Mouse (Mus musculus): ENCODE results near the gene Abca13. TPM values are rescaled to one million over a fixed set of nuclear protein-coding genes. Genes with fewer than 3 reads are reported as not detected.

Abca13 gene
- polyA plus RNA-seq, 1 experiment from 2014 or later = 0.01 TPM

- no peak overlapping the region for H3K9ac ChIP-seq (ENCODE audit: low read length)
- no peaks in the 10 kb centered on the region for H3K9me3 ChIP-seq (replicated peaks; ENCODE audit: control insufficient read depth, low read length)
- no peak overlapping the region for H3K4me2 ChIP-seq (ENCODE audit: low read length)
- 3% methylated on average over 1 of the region's 1 CpGs for WGBS
- peaks cover 4% of the 10 kb centered on the region; the same call in 1 of the 2 replicates for H3K4me1 ChIP-seq (ENCODE audit: control insufficient read depth, insufficient read depth, low read length)
- ATAC-seq = no peak
- H3K36me3 ChIP-seq (ENCODE audit: control insufficient read depth, insufficient read depth, low read length) = no peaks in the 10 kb centered on the region
- no peak overlapping the region for H3K4me3 ChIP-seq (ENCODE audit: low read depth, low read length)
- H3K27ac ChIP-seq (ENCODE audit: low read depth, low read length) = no peak overlapping the region
- H3K27me3 ChIP-seq (replicated peaks; ENCODE audit: control insufficient read depth, insufficient read depth, low read length) = no peaks in the 10 kb centered on the region
- peak; percentile 42 for DNase-seq (ENCODE audit: low spot score)
These were observed 428.2 kb downstream of the Abca13 start for GRCm38 (mm10) chr11:9619986-9620385.

- no peaks in the 10 kb centered on the region for H3K27me3 ChIP-seq (replicated peaks; ENCODE audit: control insufficient read depth, insufficient read depth, low read length)
These were observed 431.1 kb downstream of the Abca13 start for GRCm38 (mm10) chr11:9622888-9623287.

GRCm38 (mm10) chr11:9624753-9625152, 433.0 kb downstream of the Abca13 start:
- Histone ChIP-seq H3K36me3 (ENCODE audit: control insufficient read depth, insufficient read depth, low read length) (no peaks in the 10 kb centered on the region), H3K4me2 (ENCODE audit: low read length) (no peak overlapping the region), H3K4me3 (ENCODE audit: low read depth, low read length) (no peak overlapping the region), H3K9me3 (replicated peaks; ENCODE audit: control insufficient read depth, low read length) (no peaks in the 10 kb centered on the region), H3K27me3 (replicated peaks; ENCODE audit: control insufficient read depth, insufficient read depth, low read length) (no peaks in the 10 kb centered on the region), H3K27ac (ENCODE audit: low read depth, low read length) (no peak overlapping the region), H3K9ac (ENCODE audit: low read length) (no peak overlapping the region), H3K4me1 (ENCODE audit: control insufficient read depth, insufficient read depth, low read length) (no peaks in the 10 kb centered on the region; the same call in 1 of the 2 replicates)
- DNase-seq (ENCODE audit: low spot score) = no peak
- 86% methylated on average over 1 of the region's 1 CpGs for WGBS
- ATAC-seq = no peak

More at GRCm38 (mm10) chr11:9622888-9623287, 431.1 kb downstream of the Abca13 start:
- Histone ChIP-seq H3K27ac (ENCODE audit: low read depth, low read length) (no peak overlapping the region), H3K9ac (ENCODE audit: low read length) (no peak overlapping the region), H3K36me3 (ENCODE audit: control insufficient read depth, insufficient read depth, low read length) (no peaks in the 10 kb centered on the region), H3K4me3 (ENCODE audit: low read depth, low read length) (no peak overlapping the region), H3K9me3 (replicated peaks; ENCODE audit: control insufficient read depth, low read length) (no peaks in the 10 kb centered on the region), H3K4me2 (ENCODE audit: low read length) (no peak overlapping the region), H3K4me1 (ENCODE audit: control insufficient read depth, insufficient read depth, low read length) (no peaks in the 10 kb centered on the region; the same call in 1 of the 2 replicates)
- no peak for ATAC-seq
- 90% methylated on average over 2 of the region's 2 CpGs for WGBS
- no peak for DNase-seq (ENCODE audit: low spot score)

GRCm38 (mm10) chr11:9625812-9626211, 434.1 kb downstream of the Abca13 start:
- DNase-seq (ENCODE audit: low spot score) (no peak), ATAC-seq (no peak)
- no peak overlapping the region for H3K4me2 ChIP-seq (ENCODE audit: low read length)
- H3K27me3 ChIP-seq (replicated peaks; ENCODE audit: control insufficient read depth, insufficient read depth, low read length) = no peaks in the 10 kb centered on the region
- H3K27ac ChIP-seq (ENCODE audit: low read depth, low read length) = no peak overlapping the region
- no peak overlapping the region for H3K4me3 ChIP-seq (ENCODE audit: low read depth, low read length)
- H3K36me3 ChIP-seq (ENCODE audit: control insufficient read depth, insufficient read depth, low read length) = no peaks in the 10 kb centered on the region
- H3K9me3 ChIP-seq (replicated peaks; ENCODE audit: control insufficient read depth, low read length) = no peaks in the 10 kb centered on the region
- H3K4me1 ChIP-seq (ENCODE audit: control insufficient read depth, insufficient read depth, low read length) = no peaks in the 10 kb centered on the region; the same call in 1 of the 2 replicates
- no peak overlapping the region for H3K9ac ChIP-seq (ENCODE audit: low read length)
- 92% methylated on average over 1 of the region's 1 CpGs for WGBS

GRCm38 (mm10) chr11:9647272-9647671, 455.5 kb downstream of the Abca13 start:
- H3K9me3 ChIP-seq (replicated peaks; ENCODE audit: control insufficient read depth, low read length) = no peaks in the 10 kb centered on the region
- no peak overlapping the region for H3K27ac ChIP-seq (ENCODE audit: low read depth, low read length)
- H3K36me3 ChIP-seq (ENCODE audit: control insufficient read depth, insufficient read depth, low read length) = no peaks in the 10 kb centered on the region
- no peak overlapping the region for H3K4me3 ChIP-seq (ENCODE audit: low read depth, low read length)
- ATAC-seq = no peak
- H3K4me2 ChIP-seq (ENCODE audit: low read length) = no peak overlapping the region
- H3K9ac ChIP-seq (ENCODE audit: low read length) = no peak overlapping the region
- no peaks in the 10 kb centered on the region for H3K27me3 ChIP-seq (replicated peaks; ENCODE audit: control insufficient read depth, insufficient read depth, low read length)
- 84% methylated on average over 3 of the region's 3 CpGs for WGBS
- H3K4me1 ChIP-seq (ENCODE audit: control insufficient read depth, insufficient read depth, low read length) = no peaks in the 10 kb centered on the region
- DNase-seq (ENCODE audit: low spot score) = peak; percentile 10

GRCm38 (mm10) chr11:9647991-9648390, 456.2 kb downstream of the Abca13 start:
- DNase-seq (ENCODE audit: low spot score) = peak; percentile 24
- no peaks in the 10 kb centered on the region for H3K9me3 ChIP-seq (replicated peaks; ENCODE audit: control insufficient read depth, low read length)
- H3K4me3 ChIP-seq (ENCODE audit: low read depth, low read length) = no peak overlapping the region
- H3K9ac ChIP-seq (ENCODE audit: low read length) = no peak overlapping the region
- H3K27ac ChIP-seq (ENCODE audit: low read depth, low read length) = no peak overlapping the region
- H3K36me3 ChIP-seq (ENCODE audit: control insufficient read depth, insufficient read depth, low read length) = no peaks in the 10 kb centered on the region
- no peak for ATAC-seq
- 74% methylated on average over 3 of the region's 3 CpGs for WGBS
- H3K27me3 ChIP-seq (replicated peaks; ENCODE audit: control insufficient read depth, insufficient read depth, low read length) = no peaks in the 10 kb centered on the region
- H3K4me2 ChIP-seq (ENCODE audit: low read length) = no peak overlapping the region
- H3K4me1 ChIP-seq (ENCODE audit: control insufficient read depth, insufficient read depth, low read length) = no peaks in the 10 kb centered on the region

GRCm38 (mm10) chr11:9666648-9667255, 475.0 kb downstream of the Abca13 start:
- Histone ChIP-seq H3K9me3 (replicated peaks; ENCODE audit: control insufficient read depth, low read length) (no peaks in the 10 kb centered on the region), H3K4me1 (ENCODE audit: control insufficient read depth, insufficient read depth, low read length) (no peaks in the 10 kb centered on the region), H3K27me3 (replicated peaks; ENCODE audit: control insufficient read depth, insufficient read depth, low read length) (no peaks in the 10 kb centered on the region), H3K4me2 (ENCODE audit: low read length) (no peak overlapping the region), H3K9ac (ENCODE audit: low read length) (no peak overlapping the region), H3K4me3 (ENCODE audit: low read depth, low read length) (no peak overlapping the region), H3K27ac (ENCODE audit: low read depth, low read length) (no peak overlapping the region), H3K36me3 (ENCODE audit: control insufficient read depth, insufficient read depth, low read length) (no peaks in the 10 kb centered on the region)
- no peak for ATAC-seq
- 81% methylated on average over 3 of the region's 3 CpGs for WGBS
- no peak for DNase-seq (ENCODE audit: low spot score)

GRCm38 (mm10) chr11:9669430-9669829, 477.7 kb downstream of the Abca13 start:
- H3K4me3 ChIP-seq (ENCODE audit: low read depth, low read length) = no peak overlapping the region
- DNase-seq (ENCODE audit: low spot score) (no peak), ATAC-seq (no peak)
- H3K36me3 ChIP-seq (ENCODE audit: control insufficient read depth, insufficient read depth, low read length) = no peaks in the 10 kb centered on the region
- H3K9ac ChIP-seq (ENCODE audit: low read length) = no peak overlapping the region
- H3K9me3 ChIP-seq (replicated peaks; ENCODE audit: control insufficient read depth, low read length) = no peaks in the 10 kb centered on the region
- no peaks in the 10 kb centered on the region for H3K27me3 ChIP-seq (replicated peaks; ENCODE audit: control insufficient read depth, insufficient read depth, low read length)
- no peak overlapping the region for H3K27ac ChIP-seq (ENCODE audit: low read depth, low read length)
- no peaks in the 10 kb centered on the region for H3K4me1 ChIP-seq (ENCODE audit: control insufficient read depth, insufficient read depth, low read length)
- H3K4me2 ChIP-seq (ENCODE audit: low read length) = no peak overlapping the region
- 57% methylated on average over 1 of the region's 1 CpGs for WGBS

GRCm38 (mm10) chr11:9684952-9685351, 493.2 kb downstream of the Abca13 start:
- H3K4me3 ChIP-seq (ENCODE audit: low read depth, low read length) = no peak overlapping the region
- no peak overlapping the region for H3K27ac ChIP-seq (ENCODE audit: low read depth, low read length)
- no peak overlapping the region for H3K9ac ChIP-seq (ENCODE audit: low read length)
- DNase-seq (ENCODE audit: low spot score) = no peak
- WGBS = 99% methylated on average over 2 of the region's 2 CpGs
- H3K9me3 ChIP-seq (replicated peaks; ENCODE audit: control insufficient read depth, low read length) = no peaks in the 10 kb centered on the region
- no peaks in the 10 kb centered on the region for H3K27me3 ChIP-seq (replicated peaks; ENCODE audit: control insufficient read depth, insufficient read depth, low read length)
- H3K36me3 ChIP-seq (ENCODE audit: control insufficient read depth, insufficient read depth, low read length) = no peaks in the 10 kb centered on the region
- H3K4me2 ChIP-seq (ENCODE audit: low read length) = no peak overlapping the region
- ATAC-seq = no peak
- H3K4me1 ChIP-seq (ENCODE audit: control insufficient read depth, insufficient read depth, low read length) = no peaks in the 10 kb centered on the region
